Mouse (Mus musculus): Measurements from ENCODE around the gene Gm16427.
"Not testable (repeated sequence)": the region's sequence is repeated elsewhere in the genome, so short reads cannot be mapped to it uniquely, and the experiment has no call there.

The Gm16427 gene

DNA sequence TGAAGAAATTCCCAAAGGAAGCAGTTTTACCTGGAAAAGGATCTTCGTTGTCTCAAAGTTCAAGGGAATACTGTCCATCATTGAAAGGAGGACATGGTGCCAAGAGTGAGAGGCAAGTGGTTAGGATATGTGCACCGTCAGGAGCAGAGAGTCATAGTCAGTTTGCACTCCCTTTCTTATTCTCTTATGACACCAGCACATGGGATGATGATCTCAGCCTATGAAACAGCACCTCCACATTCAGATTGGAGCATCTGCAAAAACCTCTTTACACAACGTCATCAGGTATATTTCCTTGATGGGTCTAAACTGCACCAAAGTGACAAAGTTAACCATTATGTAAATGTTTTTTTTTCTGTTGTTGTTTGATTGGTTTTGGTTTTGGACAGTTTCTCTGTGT is at the start of gene Gm16427:
Gene Gm16427 (minus strand): TSS at position 101 of the 400 bp plus-strand sequence.
- not testable (repeated sequence) for DNase-seq (ENCODE audit: low read depth, low spot score)
